Mouse (Mus musculus) spleen, adult 2 months (tissue): Measurements from ENCODE around the gene Itpk1. TPM values are rescaled to one million over a fixed set of nuclear protein-coding genes. Genes with fewer than 3 reads are reported as not detected.
A peak's percentile ranks its signal among the peaks of the same experiment; 100 is the strongest.

Source experiments
- DNase-seq, 2 experiments: peaks; one replicate each; pipeline versions ENCODE4 v3.0.0 to v3.0.0-alpha.2; 2012 to 2021; ENCODE audit warnings: low spot score in 2 of 2, low read depth in 1 of 2
- H3K27ac ChIP-seq: fragments of 200-500 bp; 2 replicates; pipeline ENCODE4 v1.5.1; 2012; ENCODE audit warnings: low read length, inconsistent platforms; ENCODE audit not compliant: insufficient read depth
- H3K27me3 ChIP-seq: fragments of 200-500 bp; 2 replicates; pipeline ENCODE4 v1.6.1; 2012; ENCODE audit warnings: mild to moderate bottlenecking, moderate library complexity, low read length, inconsistent platforms; ENCODE audit not compliant: control insufficient read depth, insufficient read depth
- H3K36me3 ChIP-seq: fragments of 200-500 bp; 2 replicates; pipeline ENCODE4 v1.6.1; 2012; ENCODE audit warnings: mild to moderate bottlenecking, low read length, inconsistent platforms; ENCODE audit not compliant: control insufficient read depth, insufficient read depth
- H3K4me1 ChIP-seq: fragments of 200-500 bp; 2 replicates; pipeline ENCODE4 v1.6.1; 2011; ENCODE audit warnings: inconsistent platforms; ENCODE audit not compliant: control insufficient read depth, insufficient read depth, insufficient read length
- H3K4me3 ChIP-seq: fragments of 200-500 bp; 2 replicates; pipeline ENCODE4 v1.5.1; 2011; ENCODE audit warnings: mild to moderate bottlenecking, inconsistent platforms; ENCODE audit not compliant: insufficient read depth, insufficient read length; ENCODE audit errors: extremely low read depth
- CTCF ChIP-seq: fragments of 200-500 bp; IDR thresholded peaks from 2 replicates; pipeline ENCODE4 v1.5.1; 2011; ENCODE audit warnings: mild to moderate bottlenecking, inconsistent platforms; ENCODE audit not compliant: insufficient read depth, insufficient read length, insufficient replicate concordance; ENCODE audit errors: extremely low read depth
- POLR2A ChIP-seq: fragments of 200-500 bp; IDR thresholded peaks from 2 replicates; pipeline ENCODE4 v1.6.1; 2011; ENCODE audit warnings: low read depth, low read length, inconsistent platforms
- WGBS: fragments of 180-500 bp; shearing (Covaris S2); methylation state at CpG from one replicate; pipeline ENCODE4 v1.1.7; 2018; 5-methylcytosine and 5-hydroxymethylcytosine counted together
- polyA plus RNA-seq: library from polyadenylated mRNA; depleted of rRNA; stranded (reverse); fragments of >200 nt; gene quantifications from 2 replicates; pipeline ENCODE4 v1.2.3, GENCODE M21; 2012

The Itpk1 gene
- polyA plus RNA-seq, 1 experiment: 22.2 TPM

GRCm38 (mm10) chr12:102663349-102664051 is 41.2 kb downstream of the Itpk1 start:
- Histone ChIP-seq H3K4me3 (no peak overlapping the region), H3K36me3 (0 out of 2 replicates have a peak, but pooled peaks cover 2% of the 10 kb centered on the region), H3K27ac (no peak overlapping the region), H3K27me3 (no peaks in the 10 kb centered on the region), H3K4me1 (no peaks in the 10 kb centered on the region)
- no peak for DNase-seq
- no peak for TF ChIP-seq POLR2A
- no peak for TF ChIP-seq CTCF
- 86% methylated on average over 11 of the region's 11 CpGs for WGBS

GRCm38 (mm10) chr12:102661772-102662171 is 43.0 kb downstream of the Itpk1 start:
- Histone ChIP-seq H3K36me3 (0 out of 2 replicates have a peak, but pooled peaks cover 2% of the 10 kb centered on the region), H3K4me3 (no peak overlapping the region), H3K27ac (no peak overlapping the region), H3K4me1 (no peaks in the 10 kb centered on the region), H3K27me3 (no peaks in the 10 kb centered on the region)
- DNase-seq: no peak
- TF ChIP-seq CTCF (no peak), POLR2A (no peak)
- WGBS: 92% methylated on average over 7 of the region's 7 CpGs

GRCm38 (mm10) chr12:102660906-102661651 is 43.7 kb downstream of the Itpk1 start:
- Histone ChIP-seq H3K4me3 (no peak overlapping the region), H3K36me3 (0 out of 2 replicates have a peak, but pooled peaks cover 2% of the 10 kb centered on the region), H3K27ac (no peak overlapping the region), H3K27me3 (no peaks in the 10 kb centered on the region), H3K4me1 (no peaks in the 10 kb centered on the region)
- DNase-seq: no peak
- TF ChIP-seq CTCF (no peak), POLR2A (no peak)
- WGBS: 95% methylated on average over 8 of the region's 8 CpGs

- H3K4me1 ChIP-seq: peaks cover 20% of the 10 kb centered on the region; the same call in 1 of the 2 replicates
- WGBS: 66% methylated on average over 6 of the region's 6 CpGs
- no peak for DNase-seq
- H3K36me3 ChIP-seq: no peaks in the 10 kb centered on the region
- peak overlapping the region; percentile 34; the same call in 1 of the 2 replicates for H3K27ac ChIP-seq
- no peak overlapping the region for H3K4me3 ChIP-seq
- H3K27me3 ChIP-seq: no peaks in the 10 kb centered on the region
- TF ChIP-seq POLR2A (no peak), CTCF (no peak)
These were observed 51.7 kb downstream of the Itpk1 start for GRCm38 (mm10) chr12:102653003-102653402.

GRCm38 (mm10) chr12:102652420-102652819 is 52.3 kb downstream of the Itpk1 start:
- Histone ChIP-seq H3K27me3 (no peaks in the 10 kb centered on the region), H3K27ac (peak overlapping the region; percentile 65), H3K36me3 (no peaks in the 10 kb centered on the region), H3K4me1 (peaks cover 25% of the 10 kb centered on the region; the same call in 1 of the 2 replicates), H3K4me3 (no peak overlapping the region)
- no peak for DNase-seq
- TF ChIP-seq POLR2A: no peak
- TF ChIP-seq CTCF: no peak
- 13% methylated on average over 8 of the region's 8 CpGs for WGBS

- TF ChIP-seq POLR2A (no peak), CTCF (no peak)
- peaks cover 31% of the 10 kb centered on the region; the same call in 1 of the 2 replicates for H3K4me1 ChIP-seq
- 48% methylated on average over 8 of the region's 8 CpGs for WGBS
- no peak overlapping the region for H3K4me3 ChIP-seq
- DNase-seq: peak in 1 of 2 experiments; percentile 23
- no peaks in the 10 kb centered on the region for H3K27me3 ChIP-seq
- H3K27ac ChIP-seq: peak overlapping the region; percentile 65
- no peaks in the 10 kb centered on the region for H3K36me3 ChIP-seq
These were observed 52.9 kb downstream of the Itpk1 start for GRCm38 (mm10) chr12:102651871-102652270.
